Mouse (Mus musculus): ENCODE data around the gene Nrip1.

The Nrip1 gene

GRCm38 (mm10) chr16:76316940-76317822 lies 56.4 kb downstream of the Nrip1 start:
- no peak for DNase-seq (ENCODE audit: low read depth, low spot score)

- DNase-seq (ENCODE audit: low read depth, low spot score) = no peak
These were observed 58.0 kb downstream of the Nrip1 start for GRCm38 (mm10) chr16:76315642-76316041.

GRCm38 (mm10) chr16:76314013-76314950 lies 59.3 kb downstream of the Nrip1 start:
- no peak for DNase-seq (ENCODE audit: low read depth, low spot score)

DNA sequence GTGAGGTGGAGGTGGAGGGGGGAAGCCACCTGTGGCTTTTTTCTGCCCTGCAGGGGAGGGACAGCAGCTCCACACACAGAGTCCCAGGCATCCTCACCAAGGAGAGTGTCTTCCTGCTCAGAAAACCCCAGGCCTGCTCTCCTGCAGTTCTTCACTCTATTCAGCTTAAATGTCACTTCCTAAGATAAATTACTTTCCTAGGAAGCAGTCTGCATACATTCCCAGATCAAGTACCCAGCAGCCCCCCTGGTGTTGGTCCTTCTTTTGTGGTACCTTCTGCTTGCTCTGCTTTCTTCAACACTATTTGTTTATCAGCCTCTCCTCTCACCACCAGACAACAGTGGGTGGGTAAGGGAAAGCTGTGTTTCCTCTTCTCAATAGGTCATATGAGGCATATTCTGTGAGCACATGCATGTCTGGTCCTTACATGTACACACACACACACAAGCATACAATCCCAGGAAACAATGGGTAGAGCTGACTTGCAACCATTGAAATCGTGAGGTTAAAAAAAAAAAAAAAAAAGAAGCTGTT lies 60.7 kb downstream of the Nrip1 start:
- peak; percentile 34 for DNase-seq (ENCODE audit: low read depth, low spot score)

DNA sequence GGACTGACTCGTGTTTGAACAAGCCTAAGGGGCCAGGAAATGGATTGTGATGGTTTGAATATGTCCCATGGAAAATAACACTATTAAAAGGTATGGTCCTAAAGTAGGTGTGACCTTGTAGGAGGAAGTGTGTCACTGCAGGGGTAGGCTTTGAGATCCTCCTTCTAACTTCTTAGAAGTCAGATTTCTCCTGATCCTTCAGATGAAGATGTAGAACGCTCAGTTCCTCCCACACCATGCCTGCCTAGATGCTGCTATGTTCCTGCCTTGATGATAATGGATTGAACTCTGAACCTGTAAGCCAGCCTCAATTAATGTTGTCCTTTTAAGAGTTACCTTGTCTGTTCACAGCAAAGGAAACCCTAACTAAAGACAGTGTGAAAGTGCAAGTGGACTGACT lies 62.8 kb downstream of the Nrip1 start:
- DNase-seq (ENCODE audit: low read depth, low spot score) = no peak

- DNase-seq (ENCODE audit: low read depth, low spot score) = no peak
These were observed 63.3 kb downstream of the Nrip1 start for GRCm38 (mm10) chr16:76310286-76310685.

GRCm38 (mm10) chr16:76309280-76309679 lies 64.3 kb downstream of the Nrip1 start:
- no peak for DNase-seq (ENCODE audit: low read depth, low spot score)

GRCm38 (mm10) chr16:76307039-76307438 lies 66.6 kb downstream of the Nrip1 start:
- no peak for DNase-seq (ENCODE audit: low read depth, low spot score)

DNA sequence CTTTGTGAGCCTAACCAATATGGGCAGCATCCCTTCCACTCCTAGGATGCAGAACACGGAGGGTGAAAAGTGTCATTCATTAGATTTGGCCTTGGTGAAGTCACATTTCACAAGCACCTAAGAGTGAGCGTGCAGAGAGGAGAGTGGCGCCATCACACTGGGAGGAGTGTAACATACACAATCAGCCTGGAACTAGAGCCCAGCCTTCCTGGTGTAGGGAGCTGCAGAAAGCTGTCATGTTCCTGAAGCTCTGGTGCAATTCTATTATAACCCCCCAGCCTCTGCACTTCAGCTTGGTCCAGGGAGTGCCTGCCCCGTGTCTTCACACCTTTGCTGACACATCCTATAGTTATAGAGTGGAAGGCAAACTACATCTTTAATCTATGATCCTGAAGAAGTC lies 67.2 kb downstream of the Nrip1 start:
- no peak for DNase-seq (ENCODE audit: low read depth, low spot score)

DNA sequence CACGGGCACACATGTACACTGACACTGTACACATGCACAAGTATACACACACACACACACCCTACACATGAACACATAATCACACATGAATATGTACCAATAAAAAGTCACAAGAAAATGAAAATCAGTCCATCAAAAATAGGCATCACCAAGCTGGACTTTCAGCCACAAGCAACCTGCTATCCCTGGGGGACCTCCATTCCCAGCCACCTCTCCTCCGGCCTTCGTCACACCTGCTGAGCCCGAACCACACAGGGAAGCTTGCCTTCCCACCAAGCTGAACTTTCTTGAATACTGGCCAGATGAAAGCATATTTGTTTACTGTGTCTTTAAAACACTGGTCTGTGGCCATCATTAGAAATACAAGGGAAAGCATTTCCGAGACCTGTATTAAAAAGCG lies 70.2 kb downstream of the Nrip1 start:
- no peak for DNase-seq (ENCODE audit: low read depth, low spot score)

GRCm38 (mm10) chr16:76301728-76302050 lies 71.9 kb downstream of the Nrip1 start:
- DNase-seq (ENCODE audit: low read depth, low spot score) = no peak

DNA sequence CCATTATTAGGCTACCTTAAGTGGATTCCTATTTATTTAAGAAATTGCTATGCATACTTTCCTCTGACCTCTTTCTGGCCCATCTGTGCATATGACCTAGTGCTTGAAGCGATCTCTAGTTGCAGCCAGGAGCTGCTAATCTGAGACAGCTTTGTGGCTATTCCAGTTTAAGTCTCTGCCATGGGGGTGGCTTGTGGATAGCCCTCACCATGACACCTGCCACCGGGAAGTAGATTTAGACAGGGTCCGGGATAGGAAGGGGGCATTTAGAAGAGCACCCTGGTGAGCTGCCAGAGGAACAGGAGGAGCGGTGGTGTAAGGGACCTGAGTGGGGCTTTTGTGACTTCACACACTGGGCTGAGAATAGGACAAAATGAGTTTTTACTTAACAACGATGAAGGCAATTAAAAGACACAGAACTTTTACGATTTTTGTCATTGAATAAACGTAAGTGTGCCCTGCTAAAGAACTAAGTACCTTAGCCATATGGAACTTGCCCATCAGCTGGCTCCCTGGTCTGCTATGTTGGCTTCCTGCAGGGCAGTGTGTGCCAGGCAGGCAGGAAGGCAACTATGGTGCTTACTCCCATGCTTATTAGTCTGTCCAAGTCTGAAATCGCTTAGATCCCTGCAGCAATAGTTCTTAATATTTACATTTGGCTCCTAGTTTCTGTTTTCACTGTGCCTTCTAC lies 72.4 kb downstream of the Nrip1 start:
- DNase-seq (ENCODE audit: low read depth, low spot score) = no peak

DNA sequence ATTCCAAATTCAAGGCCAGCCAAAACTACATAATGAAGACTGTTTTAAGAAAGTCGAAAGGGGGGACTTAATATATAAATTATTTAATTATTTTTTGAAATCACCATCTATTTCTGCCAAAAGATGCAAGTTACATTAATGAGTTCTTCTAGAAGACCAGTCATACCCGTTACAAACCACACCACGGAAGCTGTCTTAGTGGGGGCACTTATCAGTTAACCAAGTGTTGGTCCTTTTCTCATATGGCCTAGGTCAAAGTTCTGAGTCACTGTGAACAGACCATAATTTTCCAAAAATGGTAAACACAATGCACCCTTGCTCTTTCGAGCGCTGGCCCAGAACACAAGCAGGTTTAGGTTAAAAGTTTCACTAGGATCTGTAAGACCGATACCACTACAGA lies 73.2 kb downstream of the Nrip1 start:
- DNase-seq (ENCODE audit: low read depth, low spot score) = no peak

GRCm38 (mm10) chr16:76299511-76299910 lies 74.1 kb downstream of the Nrip1 start:
- DNase-seq (ENCODE audit: low read depth, low spot score) = no peak

DNA sequence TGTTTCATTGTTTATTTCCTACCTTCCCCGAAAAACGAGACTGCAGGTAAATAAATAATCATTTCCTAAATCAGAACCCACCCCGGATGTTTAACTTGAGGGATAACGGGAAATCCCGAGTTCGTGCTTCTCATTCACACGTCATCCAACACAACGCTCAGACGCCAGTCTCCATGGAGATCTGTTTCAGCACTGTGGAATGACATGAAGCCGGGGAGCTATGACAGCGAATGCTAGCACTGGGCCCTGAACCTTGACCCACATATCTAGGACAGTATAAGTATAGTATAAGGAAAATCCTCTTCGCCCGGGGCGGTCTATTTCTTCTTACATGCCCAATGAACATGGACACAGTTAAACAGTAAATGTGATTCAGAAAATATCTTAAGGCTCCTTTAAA lies 78.3 kb downstream of the Nrip1 start:
- DNase-seq (ENCODE audit: low read depth, low spot score) = no peak

DNA sequence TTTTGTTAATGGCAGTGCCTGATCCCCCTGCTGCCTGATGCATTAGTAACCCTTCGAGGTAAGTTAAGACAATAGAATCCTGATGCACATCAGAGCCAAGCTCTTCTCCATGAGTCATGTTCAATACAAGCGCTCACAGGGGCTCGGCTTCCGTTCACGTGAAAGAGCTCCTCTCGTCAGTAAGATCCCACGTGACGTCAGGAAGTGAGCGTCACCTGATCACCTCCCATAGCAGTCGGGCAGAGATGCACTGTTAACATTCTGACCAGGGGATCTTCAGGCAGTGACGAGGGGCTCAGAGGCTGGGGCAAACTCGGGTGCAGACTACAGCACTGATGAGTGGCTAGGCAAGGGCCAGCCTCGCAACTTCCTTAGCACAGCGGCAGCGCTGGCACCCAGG lies 79.1 kb downstream of the Nrip1 start:
- no peak for DNase-seq (ENCODE audit: low read depth, low spot score)

GRCm38 (mm10) chr16:76293765-76294463 lies 79.7 kb downstream of the Nrip1 start:
- DNase-seq (ENCODE audit: low read depth, low spot score) = no peak

DNA sequence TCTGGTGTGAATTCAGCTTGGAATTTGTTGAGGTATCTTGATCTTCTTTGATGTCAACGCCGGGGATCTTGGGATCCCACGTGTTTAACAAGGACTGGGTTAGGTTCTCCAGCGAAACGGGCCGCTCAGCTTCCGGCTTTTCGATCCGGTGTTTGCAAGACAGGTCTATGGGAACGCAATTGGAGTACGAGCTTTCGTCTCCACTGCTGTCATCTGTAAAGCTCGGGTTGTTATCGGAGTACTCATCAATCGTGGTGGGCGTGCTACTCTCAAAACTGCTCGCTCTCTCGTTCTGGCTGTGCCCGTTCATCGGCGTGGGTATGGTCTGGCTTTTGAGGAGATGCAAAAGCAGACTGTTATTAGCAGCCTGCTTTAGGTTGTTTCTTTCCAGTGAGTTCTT lies 80.5 kb downstream of the Nrip1 start:
- DNase-seq (ENCODE audit: low read depth, low spot score) = no peak

GRCm38 (mm10) chr16:76292656-76293055 lies 81.0 kb downstream of the Nrip1 start:
- DNase-seq (ENCODE audit: low read depth, low spot score) = no peak

DNA sequence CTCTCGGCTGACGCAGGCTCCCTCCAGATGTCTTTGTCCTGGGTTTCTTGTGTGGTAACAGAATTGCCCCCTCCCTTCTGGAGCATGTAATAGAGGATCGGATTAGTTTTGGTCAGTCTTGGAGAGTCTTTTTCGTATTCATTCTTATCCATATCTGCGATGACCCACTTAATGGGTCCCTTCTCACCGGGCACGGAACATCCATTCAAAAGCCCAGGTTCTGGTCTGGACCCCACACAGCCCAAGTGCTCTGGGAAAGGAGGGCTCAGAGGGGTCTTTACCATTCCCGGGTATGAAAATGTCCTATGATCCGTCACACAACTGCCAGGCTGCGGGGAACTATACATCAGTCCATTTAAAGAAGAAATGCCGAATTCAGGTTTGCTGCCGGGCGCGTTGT lies 82.3 kb downstream of the Nrip1 start:
- DNase-seq (ENCODE audit: low read depth, low spot score) = no peak

- DNase-seq (ENCODE audit: low read depth, low spot score) = no peak
These were observed 84.1 kb downstream of the Nrip1 start for GRCm38 (mm10) chr16:76289495-76289894.

All from mesoderm, embryonic 11.5 days (tissue).